Mouse (Mus musculus): ENCODE data around the gene Alpk3.

GRCm38 (mm10) chr7:81124773-81125172, 67.4 kb downstream of the Alpk3 start:
- TF ChIP-seq CTCF (IDR thresholded peaks at IDR 0.05; ENCODE audit: low read depth, low read length) (no peak), TAL1 (conservative IDR thresholded peaks at IDR 0.05; ENCODE audit: low read depth, low read length) (no peak), GATA1 (IDR thresholded peaks at IDR 0.05; ENCODE audit: borderline replicate concordance, low read length) (no peak), POLR2AphosphoS5 (IDR thresholded peaks at IDR 0.05; ENCODE audit: insufficient replicate concordance, low read depth, low read length) (no peak), GATA2 (IDR thresholded peaks at IDR 0.05; ENCODE audit: borderline replicate concordance, low read depth, low read length) (no peak)
